Mouse (Mus musculus): ENCODE data around the gene Prcd. TPM values are rescaled to one million over a fixed set of nuclear protein-coding genes. Genes with fewer than 3 reads are reported as not detected.

Gene Prcd
- polyA plus RNA-seq, 1 experiment from 2014 or later = 3.2 TPM

- ATAC-seq (ENCODE audit: borderline replicate concordance, extremely low read depth, low FRiP score, low TSS enrichment) = no peak
- 82% methylated on average over 10 of the region's 10 CpGs for WGBS
Measured at GRCm38 (mm10) chr11:116705204-116705608, 51.9 kb downstream of the Prcd start.

GRCm38 (mm10) chr11:116706363-116706762 is 53.0 kb downstream of the Prcd start:
- H3K9ac ChIP-seq = no peak overlapping the region
- no peak overlapping the region for H3K27ac ChIP-seq
- 39% methylated on average over 7 of the region's 7 CpGs for WGBS
- no peaks in the 10 kb centered on the region for H3K27me3 ChIP-seq
- no peak overlapping the region for H3K4me2 ChIP-seq
- H3K9me3 ChIP-seq = 0 out of 2 replicates have a peak, but pooled peaks cover 3% of the 10 kb centered on the region
- no peak overlapping the region for H3K4me3 ChIP-seq
- ATAC-seq (ENCODE audit: borderline replicate concordance, extremely low read depth, low FRiP score, low TSS enrichment) = no peak
- no peaks in the 10 kb centered on the region for H3K4me1 ChIP-seq
- no peaks in the 10 kb centered on the region for H3K36me3 ChIP-seq

More at GRCm38 (mm10) chr11:116705204-116705608, 51.9 kb downstream of the Prcd start:
- Histone ChIP-seq H3K4me2 (no peak overlapping the region), H3K4me3 (no peak overlapping the region), H3K9me3 (0 out of 2 replicates have a peak, but pooled peaks cover 3% of the 10 kb centered on the region), H3K9ac (no peak overlapping the region), H3K27ac (peak overlapping the region; percentile 5; the same call in 1 of the 2 replicates), H3K27me3 (no peaks in the 10 kb centered on the region), H3K4me1 (no peaks in the 10 kb centered on the region), H3K36me3 (no peaks in the 10 kb centered on the region)

DNA sequence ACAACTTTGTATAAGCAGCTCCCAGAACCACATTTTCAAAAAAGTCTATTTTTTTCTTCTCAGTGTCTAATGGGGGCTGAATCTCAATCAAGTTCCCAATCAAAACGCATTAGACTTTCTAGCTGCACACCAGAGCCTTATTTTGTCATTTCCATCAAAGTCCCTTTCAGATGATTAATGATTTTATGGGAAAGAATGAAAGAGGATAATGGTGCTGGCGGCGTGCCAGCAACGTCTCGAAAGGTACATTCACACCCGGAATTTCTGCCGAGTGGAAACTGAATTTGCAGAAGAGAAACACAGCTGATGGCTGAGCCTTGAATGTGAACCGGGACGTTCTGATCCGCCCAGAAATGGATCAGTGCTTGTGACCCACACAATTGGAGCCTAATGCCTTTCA is 56.8 kb downstream of the Prcd start:
- no peak for ATAC-seq (ENCODE audit: borderline replicate concordance, extremely low read depth, low FRiP score, low TSS enrichment)
- H3K4me1 ChIP-seq = no peaks in the 10 kb centered on the region

DNA sequence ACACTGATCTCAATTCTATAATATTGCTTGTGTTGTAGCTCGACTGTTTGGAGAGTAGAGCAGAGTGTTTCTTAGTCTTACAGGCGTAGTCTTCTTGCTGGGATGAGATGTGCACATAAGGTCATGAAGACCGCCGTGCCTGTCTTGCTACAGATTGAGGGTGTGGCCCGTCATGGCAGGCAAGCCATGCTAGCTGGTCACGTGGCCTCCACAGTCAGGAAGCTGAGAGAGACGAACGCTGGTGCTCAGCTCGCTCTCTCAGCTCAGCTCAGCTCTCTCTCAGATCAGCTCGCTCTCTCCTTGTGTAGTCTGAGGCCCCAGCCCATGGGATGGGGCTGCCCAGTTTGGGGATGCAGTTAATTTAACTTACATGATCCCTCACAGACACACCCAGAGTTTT is 57.5 kb downstream of the Prcd start:
- no peaks in the 10 kb centered on the region for H3K27me3 ChIP-seq
- no peak for ATAC-seq (ENCODE audit: borderline replicate concordance, extremely low read depth, low FRiP score, low TSS enrichment)
- H3K27ac ChIP-seq = no peak overlapping the region
- H3K9ac ChIP-seq = no peak overlapping the region
- H3K4me3 ChIP-seq = no peak overlapping the region
- peaks cover 3% of the 10 kb centered on the region; the same call in 1 of the 2 replicates for H3K9me3 ChIP-seq
- H3K36me3 ChIP-seq = no peaks in the 10 kb centered on the region
- 89% methylated on average over 10 of the region's 10 CpGs for WGBS
- no peak overlapping the region for H3K4me2 ChIP-seq
- no peaks in the 10 kb centered on the region for H3K4me1 ChIP-seq

More for the DNA sequence above, 56.8 kb downstream of the Prcd start:
- Histone ChIP-seq H3K36me3 (no peaks in the 10 kb centered on the region), H3K4me2 (no peak overlapping the region), H3K9ac (no peak overlapping the region), H3K9me3 (0 out of 2 replicates have a peak, but pooled peaks cover 3% of the 10 kb centered on the region), H3K4me3 (no peak overlapping the region), H3K27ac (no peak overlapping the region), H3K27me3 (no peaks in the 10 kb centered on the region)
- WGBS = 42% methylated on average over 10 of the region's 10 CpGs

DNA sequence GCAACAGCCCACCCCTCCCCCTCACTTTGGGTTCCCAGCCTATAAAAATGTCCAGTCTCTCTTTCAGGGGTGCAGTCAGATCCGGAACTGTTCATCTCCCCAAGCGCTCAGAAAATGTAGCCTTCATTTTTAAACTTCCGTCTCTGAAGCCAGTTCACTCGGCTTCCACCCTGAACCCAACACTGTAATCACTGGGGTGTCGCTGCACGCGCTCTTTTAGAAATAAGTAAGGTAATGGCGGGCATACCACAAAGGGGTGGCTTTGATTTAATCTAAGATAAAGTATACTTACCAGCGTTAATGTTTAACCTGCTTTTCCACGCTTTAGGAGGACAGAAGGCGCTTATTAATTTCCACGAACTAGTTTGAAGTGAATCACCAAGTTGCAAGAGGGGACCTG is 60.7 kb downstream of the Prcd start:
- no peak for ATAC-seq (ENCODE audit: borderline replicate concordance, extremely low read depth, low FRiP score, low TSS enrichment)
- H3K9me3 ChIP-seq = no peaks in the 10 kb centered on the region; the same call in 1 of the 2 replicates
- no peaks in the 10 kb centered on the region for H3K36me3 ChIP-seq
- no peak overlapping the region for H3K4me3 ChIP-seq
- 71% methylated on average over 12 of the region's 12 CpGs for WGBS
- peak overlapping the region; percentile 54 for H3K27ac ChIP-seq
- no peaks in the 10 kb centered on the region for H3K27me3 ChIP-seq
- no peaks in the 10 kb centered on the region for H3K4me1 ChIP-seq
- no peak overlapping the region for H3K9ac ChIP-seq
- peak overlapping the region; percentile 3; the same call in 1 of the 2 replicates for H3K4me2 ChIP-seq

Other genes starting within 250 kb of the Prcd start
- 11.1 and 11.4 TPM in 2 replicates for gene Rnf157, start 240.5 kb upstream of the Prcd start, polyA plus RNA-seq (2015; fragmentation: Nextera tagmentation; extraction: Ambion mirVana)
- gene Ubald2, start 219.4 kb upstream of the Prcd start, polyA plus RNA-seq (2015; fragmentation: Nextera tagmentation; extraction: Ambion mirVana) = 37.2 and 41.7 TPM in 2 replicates
- gene Qrich2, start 187.3 kb upstream of the Prcd start, polyA plus RNA-seq (2015; fragmentation: Nextera tagmentation; extraction: Ambion mirVana) = 0.08 TPM in 1 of 2 replicates, not detected in the other
- 180 and 187 TPM in 2 replicates for gene Prpsap1, start 159.3 kb upstream of the Prcd start, polyA plus RNA-seq (2015; fragmentation: Nextera tagmentation; extraction: Ambion mirVana)
- gene Sphk1, start 122.6 kb upstream of the Prcd start, polyA plus RNA-seq (2015; fragmentation: Nextera tagmentation; extraction: Ambion mirVana) = 6.2 and 6.9 TPM in 2 replicates
- 12.6 and 14.8 TPM in 2 replicates for gene Ube2o, start 72.1 kb upstream of the Prcd start, polyA plus RNA-seq (2015; fragmentation: Nextera tagmentation; extraction: Ambion mirVana)
- not detected in 2 replicates for gene Aanat, start 67.1 kb upstream of the Prcd start, polyA plus RNA-seq (2015; fragmentation: Nextera tagmentation; extraction: Ambion mirVana)
- 12.5 and 13.5 TPM in 2 replicates for gene Rhbdf2, start 26.5 kb upstream of the Prcd start, polyA plus RNA-seq (2015; fragmentation: Nextera tagmentation; extraction: Ambion mirVana)
- gene Cygb, start 779 bp downstream of the Prcd start, polyA plus RNA-seq (2015; fragmentation: Nextera tagmentation; extraction: Ambion mirVana) = 11.2 and 11.9 TPM in 2 replicates
- not detected in 2 replicates for gene St6galnac1, start 122.0 kb downstream of the Prcd start, polyA plus RNA-seq (2015; fragmentation: Nextera tagmentation; extraction: Ambion mirVana)
- 18.8 and 19.0 TPM in 2 replicates for gene Mxra7, start 174.5 kb downstream of the Prcd start, polyA plus RNA-seq (2015; fragmentation: Nextera tagmentation; extraction: Ambion mirVana)
- gene Mettl23, start 189.7 kb downstream of the Prcd start, polyA plus RNA-seq (2015; fragmentation: Nextera tagmentation; extraction: Ambion mirVana) = 61.3 and 61.9 TPM in 2 replicates
- 64.2 and 65.7 TPM in 2 replicates for gene Jmjd6, start 189.9 kb downstream of the Prcd start, polyA plus RNA-seq (2015; fragmentation: Nextera tagmentation; extraction: Ambion mirVana)
- 30.3 and 30.5 TPM in 2 replicates for gene Mfsd11, start 198.9 kb downstream of the Prcd start, polyA plus RNA-seq (2015; fragmentation: Nextera tagmentation; extraction: Ambion mirVana)
- 857 and 876 TPM in 2 replicates for gene Srsf2, start 199.6 kb downstream of the Prcd start, polyA plus RNA-seq (2015; fragmentation: Nextera tagmentation; extraction: Ambion mirVana)

All from lung, embryonic 15.5 days (tissue).